Mouse (Mus musculus): ENCODE results near the gene Col26a1.

DNA sequence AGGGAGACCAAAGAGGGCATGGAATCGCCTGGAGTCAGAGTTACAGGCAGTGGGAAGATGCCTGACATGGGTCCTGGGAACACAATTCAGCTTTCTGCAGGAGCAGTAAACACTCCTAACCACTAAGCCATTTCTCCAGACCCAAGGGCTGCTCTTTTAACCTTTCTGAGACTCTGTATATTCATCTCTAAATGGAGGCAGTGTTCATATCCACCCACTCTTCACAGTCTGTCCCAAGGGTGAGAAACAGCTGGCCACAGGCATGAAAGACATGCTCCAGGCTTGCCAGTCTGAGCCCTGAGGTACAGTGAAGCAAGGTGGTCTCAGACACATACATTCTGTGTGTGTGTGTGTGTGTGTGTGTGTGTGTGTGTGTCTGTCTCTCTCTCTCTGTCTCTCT is 78.8 kb downstream of the Col26a1 start:
- TF ChIP-seq USF1 (IDR thresholded peaks at IDR 0.05; ENCODE audit: low read depth), result no peak
- TF ChIP-seq MYOD1 (IDR thresholded peaks at IDR 0.05; ENCODE audit: control insufficient read depth, insufficient read length, low read depth), result no peak
- TF ChIP-seq CTCF (IDR thresholded peaks at IDR 0.05; ENCODE audit: control insufficient read depth, insufficient read depth, insufficient read length), result no peak
- no peak for TF ChIP-seq FOSL1 (IDR thresholded peaks at IDR 0.05; ENCODE audit: insufficient read depth, low read length, poor library complexity, severe bottlenecking)
- TF ChIP-seq MAX (IDR thresholded peaks at IDR 0.05), result no peak
